Mouse (Mus musculus): ENCODE data around the gene Olfr32.
"Not testable (repeated sequence)": the region's sequence is repeated elsewhere in the genome, so short reads cannot be mapped to it uniquely, and the experiment has no call there.

Gene Olfr32

GRCm38 (mm10) chr2:90142196-90142595 is at the start of gene Olfr32:
Olfr32 (minus strand) TSS chr2:90142296.
- no peak for DNase-seq

- DNase-seq = not testable (repeated sequence)
Observed at GRCm38 (mm10) chr2:90187082-90187481, 45.0 kb upstream of the Olfr32 start.

GRCm38 (mm10) chr2:90186082-90186481 is 44.0 kb upstream of the Olfr32 start:
- DNase-seq = not testable (repeated sequence)

GRCm38 (mm10) chr2:90153916-90154315 is 11.8 kb upstream of the Olfr32 start:
- no peak for DNase-seq

- DNase-seq = no peak
Observed at GRCm38 (mm10) chr2:90152991-90153390, 10.9 kb upstream of the Olfr32 start, which contains the start of gene Olfr1270. Olfr1270 (minus strand) TSS chr2:90153091.

GRCm38 (mm10) chr2:90121312-90121711 is 20.8 kb downstream of the Olfr32 start, which contains the start of gene Olfr1269:
Olfr1269 (minus strand) TSS chr2:90121412.
- no peak for DNase-seq
